Mouse (Mus musculus) layer of hippocampus, postnatal 36 days (tissue): ENCODE measurements around the gene Hoxd4. TPM values are rescaled to one million over a fixed set of nuclear protein-coding genes. Genes with fewer than 3 reads are reported as not detected.

Experiments
- DNase-seq, 2 experiments: peaks; one replicate each; pipeline ENCODE4 v3.0.0; 2022
- total RNA-seq, 2 experiments: library from RNA; stranded (reverse); gene quantifications; 2 replicates each; pipeline ENCODE4 v1.2.3; 2021

The Hoxd4 gene
- total RNA-seq, 2 experiments from 2014 or later, result not detected

GRCm38 (mm10) chr2:74692808-74693431, 18.8 kb upstream of the Hoxd4 start:
- no peak for DNase-seq

DNA sequence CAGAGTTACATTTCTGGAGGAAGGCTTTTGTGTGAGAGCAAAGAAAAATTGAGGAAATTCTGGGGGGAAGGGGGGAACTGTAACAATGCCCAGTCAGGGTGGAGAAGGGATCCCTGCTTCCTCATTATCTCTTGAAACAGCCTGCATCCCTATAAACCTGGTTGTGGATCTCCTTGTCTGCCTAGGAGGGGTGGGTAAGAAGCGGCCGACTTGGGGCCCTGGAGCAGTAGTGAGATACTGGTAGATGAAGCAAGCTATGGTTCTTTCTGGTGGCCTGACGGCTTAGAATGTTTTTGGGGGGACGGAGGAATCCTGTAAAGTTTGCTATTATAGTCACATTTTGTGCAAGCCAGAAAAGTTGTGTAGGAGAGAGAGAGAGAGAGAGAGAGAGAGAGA, 18.3 kb upstream of the Hoxd4 start:
- no peak for DNase-seq

DNA sequence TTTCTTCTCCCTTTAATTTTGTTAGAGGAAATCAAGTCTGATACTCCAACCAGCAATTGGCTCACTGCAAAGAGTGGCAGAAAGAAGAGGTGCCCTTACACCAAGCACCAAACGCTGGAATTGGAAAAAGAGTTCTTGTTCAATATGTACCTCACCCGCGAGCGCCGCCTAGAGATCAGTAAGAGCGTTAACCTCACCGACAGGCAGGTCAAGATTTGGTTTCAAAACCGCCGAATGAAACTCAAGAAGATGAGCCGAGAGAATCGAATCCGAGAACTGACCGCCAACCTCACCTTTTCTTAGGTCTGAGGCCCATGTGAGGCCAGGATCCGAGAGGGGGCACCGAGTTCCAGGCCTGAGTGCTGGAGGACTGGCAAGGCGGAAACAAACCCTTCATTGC, 17.7 kb upstream of the Hoxd4 start:
- no peak for DNase-seq

DNA sequence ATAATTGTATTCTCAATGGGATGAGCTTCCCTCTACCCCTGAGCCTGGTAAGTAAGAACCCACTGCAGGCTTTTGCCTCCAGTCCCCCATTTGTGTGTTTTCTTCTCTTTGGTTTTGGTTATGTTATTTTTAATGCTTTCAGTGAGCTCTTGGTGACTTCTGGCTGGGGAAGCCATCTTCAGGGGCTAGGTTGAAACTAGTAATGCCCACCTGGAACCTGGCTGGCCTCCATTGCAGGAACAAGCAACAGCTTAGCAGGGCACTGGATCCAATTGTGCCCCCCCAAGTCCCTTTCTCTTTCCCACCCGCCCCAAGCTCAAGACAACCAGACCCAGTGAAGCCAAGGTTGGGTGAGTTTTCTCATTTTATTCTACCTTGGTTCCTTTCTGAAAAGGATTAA, 16.3 kb upstream of the Hoxd4 start:
- no peak for DNase-seq

DNA sequence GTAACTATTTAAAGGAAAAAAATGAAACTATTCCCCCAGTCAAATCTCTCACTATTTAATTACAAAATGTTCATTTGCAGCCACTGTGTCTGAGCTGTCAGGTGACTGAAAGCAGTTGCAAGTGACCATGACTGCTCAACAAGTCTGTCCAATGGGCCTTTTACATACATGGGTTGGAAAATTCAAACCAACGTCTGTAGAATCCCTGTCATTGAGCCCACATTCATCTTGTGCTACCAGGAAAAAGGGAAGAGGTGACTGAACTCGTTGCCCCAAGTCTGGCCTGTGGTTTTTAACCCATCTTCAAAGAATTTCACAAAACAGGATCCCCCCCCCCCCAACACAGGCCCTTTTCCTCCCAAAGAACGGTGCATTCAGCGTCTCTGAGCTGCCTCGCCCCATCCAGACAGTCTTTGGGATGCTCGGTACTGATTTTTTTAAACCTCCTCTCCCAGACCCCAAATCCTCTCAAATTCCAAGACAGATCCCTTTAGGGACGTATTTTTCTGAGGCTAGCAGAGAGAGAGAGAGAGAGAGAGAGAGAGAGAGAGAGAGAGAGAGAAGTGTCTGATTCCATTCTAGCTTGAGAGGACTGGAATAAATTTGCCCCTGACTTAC, 15.8 kb upstream of the Hoxd4 start:
- no peak for DNase-seq

GRCm38 (mm10) chr2:74696442-74697335, 15.0 kb upstream of the Hoxd4 start:
- DNase-seq, result no peak

DNA sequence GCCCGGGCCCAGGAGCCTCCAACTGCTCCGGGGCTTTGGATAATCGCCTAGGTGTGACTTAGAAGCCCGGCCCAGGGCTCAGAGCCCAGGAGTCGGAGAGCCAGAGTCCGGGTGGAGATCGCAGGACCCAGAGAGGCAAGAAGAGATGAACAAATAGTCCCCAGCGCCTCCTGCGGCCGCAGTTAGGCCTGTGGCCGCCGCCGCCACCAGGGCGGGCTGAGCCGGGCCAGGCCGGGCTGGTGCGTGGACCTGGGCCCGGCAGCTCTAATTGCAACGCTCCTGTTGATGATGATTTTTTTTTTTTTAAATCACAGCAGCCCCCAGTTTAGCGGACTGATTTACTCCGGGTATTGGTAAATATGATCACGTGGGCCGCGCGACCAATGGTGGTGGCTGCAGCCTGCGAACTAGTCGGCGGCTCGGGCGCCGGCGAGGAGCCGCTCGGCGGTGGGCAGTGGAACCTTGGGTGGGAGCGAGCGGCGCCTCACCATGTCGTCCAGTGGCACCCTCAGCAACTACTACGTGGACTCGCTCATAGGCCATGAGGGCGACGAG, 14.1 kb upstream of the Hoxd4 start, which contains the start of gene Hoxd9:
TSS of gene Hoxd9 (plus strand) at position 161 of the 555 bp plus-strand sequence.
- DNase-seq, result no peak

DNA sequence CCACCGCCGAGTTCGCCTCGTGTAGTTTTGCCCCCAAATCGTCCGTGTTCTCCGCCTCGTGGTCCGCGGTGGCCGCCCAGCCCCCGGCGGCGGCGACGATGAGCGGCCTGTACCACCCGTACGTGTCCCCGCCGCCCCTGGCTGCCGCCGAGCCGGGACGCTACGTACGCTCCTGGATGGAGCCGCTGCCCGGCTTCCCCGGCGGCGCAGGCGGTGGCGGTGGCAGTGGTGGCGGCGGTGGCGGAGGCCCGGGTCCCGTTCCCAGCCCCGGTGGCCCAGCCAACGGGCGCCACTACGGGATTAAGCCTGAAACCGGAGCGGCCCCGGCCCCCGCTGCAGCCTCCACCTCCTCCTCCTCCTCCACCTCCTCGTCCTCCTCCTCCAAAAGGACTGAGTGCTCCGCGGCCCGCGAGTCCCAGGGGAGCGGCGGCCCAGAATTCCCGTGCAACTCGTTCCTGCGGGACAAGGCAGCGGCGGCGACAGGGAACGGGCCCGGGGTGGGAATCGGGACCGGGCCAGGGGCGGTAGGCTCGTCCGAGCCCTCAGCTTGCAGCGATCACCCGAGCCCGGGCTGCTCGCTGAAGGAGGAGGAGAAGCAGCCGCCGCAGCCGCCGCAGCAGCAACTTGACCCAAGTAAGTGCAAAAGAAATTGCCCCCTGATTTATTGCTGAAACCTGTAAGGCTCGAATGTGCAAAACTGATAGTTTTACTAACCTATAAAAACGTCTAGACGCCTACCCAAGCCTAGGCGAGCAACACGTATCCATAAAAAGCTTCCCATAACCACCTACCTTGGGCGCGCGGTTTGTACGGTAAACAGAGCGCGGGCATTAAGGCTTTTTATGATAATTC, 13.3 kb upstream of the Hoxd4 start:
- DNase-seq, result no peak

GRCm38 (mm10) chr2:74699053-74699430, 12.7 kb upstream of the Hoxd4 start:
- DNase-seq, result no peak

DNA sequence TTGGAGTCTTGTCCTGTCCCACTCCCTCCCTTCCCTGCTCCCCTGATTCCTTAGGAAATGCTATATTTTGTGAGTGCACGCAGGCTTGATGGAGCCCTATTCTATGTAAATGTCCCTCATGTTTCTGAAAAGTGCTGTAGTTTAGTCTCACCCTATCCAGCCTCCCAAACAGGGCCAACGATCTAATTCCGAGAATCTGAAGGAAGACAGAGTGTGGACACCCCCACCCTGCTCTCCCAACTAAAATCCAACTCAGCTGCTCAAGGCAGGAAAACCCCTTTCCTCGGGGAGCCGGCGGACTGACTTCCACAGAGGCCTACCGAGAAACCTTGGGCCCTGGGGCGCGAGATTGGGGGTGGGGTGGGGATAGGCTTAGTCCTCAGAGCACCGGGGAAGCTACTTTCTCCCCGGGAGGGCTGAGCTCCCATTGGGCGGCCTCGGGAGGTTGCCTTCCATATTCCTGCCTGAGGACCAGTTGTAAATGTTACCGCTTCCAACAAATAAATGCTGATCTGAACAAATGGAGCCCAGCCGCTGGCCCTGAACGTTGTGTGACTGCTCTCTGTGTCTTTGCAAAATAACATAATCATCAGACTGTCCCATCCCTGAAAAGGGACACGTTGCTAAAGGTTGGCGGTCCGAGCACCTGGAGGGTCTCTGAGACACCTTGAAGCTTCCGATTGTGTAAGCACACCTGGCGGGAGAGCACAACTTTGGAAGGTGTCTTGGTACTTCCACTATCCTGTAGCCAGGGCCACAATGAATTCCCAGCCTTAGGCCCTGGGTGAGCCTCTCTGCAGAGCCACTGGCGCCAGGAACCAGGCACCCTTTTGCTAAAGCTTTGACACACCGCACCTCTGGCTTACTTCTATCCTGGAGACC, 11.8 kb upstream of the Hoxd4 start:
- no peak for DNase-seq

- DNase-seq, result no peak
Measured at GRCm38 (mm10) chr2:74700546-74701112, 11.1 kb upstream of the Hoxd4 start.

DNA sequence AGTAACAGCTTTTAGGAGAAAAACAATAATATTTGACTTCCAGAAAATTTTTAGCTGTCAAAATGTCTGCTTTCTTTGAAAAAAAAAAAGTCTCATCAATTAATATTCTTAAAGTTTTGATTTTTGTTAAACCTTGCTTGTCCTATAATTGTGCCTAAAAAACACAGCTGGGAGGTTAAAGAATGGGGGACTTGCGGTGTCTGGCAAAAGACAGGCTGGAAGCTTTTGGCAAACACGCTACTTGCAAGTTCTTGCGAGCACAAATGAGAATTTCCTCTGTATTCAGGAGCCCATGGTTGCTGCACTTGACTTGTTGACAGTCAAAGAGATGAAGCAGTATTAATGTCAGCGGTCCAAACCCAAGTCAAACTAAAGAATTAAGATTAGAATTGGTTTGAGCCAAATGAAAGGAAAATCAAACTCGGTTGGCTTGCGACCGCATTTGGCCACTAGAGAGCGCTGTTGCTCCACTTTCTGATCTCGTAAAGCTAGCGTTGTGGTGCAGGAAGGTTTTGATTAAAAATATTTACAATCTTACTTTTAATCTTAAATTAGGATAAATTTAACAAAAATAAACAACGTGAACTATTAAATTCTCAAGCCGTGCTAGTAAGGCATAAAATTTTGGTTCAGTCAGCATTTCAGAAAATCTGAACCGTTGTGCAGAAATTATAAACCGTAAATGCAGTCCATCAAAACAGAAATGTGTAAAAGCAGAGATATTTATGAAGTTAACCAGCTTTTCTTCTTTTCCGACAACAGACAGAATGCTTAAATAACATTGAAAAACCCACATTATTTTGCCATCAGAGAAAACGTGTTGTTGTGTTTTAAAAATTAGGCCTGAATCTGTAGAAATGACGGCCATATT, 9.5 kb upstream of the Hoxd4 start:
- DNase-seq, result peak; percentile 63 to 75

GRCm38 (mm10) chr2:74702820-74703219, 8.9 kb upstream of the Hoxd4 start:
- DNase-seq, result no peak

- DNase-seq, result no peak
Measured at GRCm38 (mm10) chr2:74703317-74703716, 8.4 kb upstream of the Hoxd4 start.

GRCm38 (mm10) chr2:74703720-74704392, 7.9 kb upstream of the Hoxd4 start:
- no peak for DNase-seq

- DNase-seq, result no peak
Measured at GRCm38 (mm10) chr2:74704393-74704998, 7.2 kb upstream of the Hoxd4 start, which contains the start of gene Hoxd8. Hoxd8 (plus strand) TSS chr2:74704615.

GRCm38 (mm10) chr2:74704999-74705466, 6.7 kb upstream of the Hoxd4 start:
- no peak for DNase-seq

DNA sequence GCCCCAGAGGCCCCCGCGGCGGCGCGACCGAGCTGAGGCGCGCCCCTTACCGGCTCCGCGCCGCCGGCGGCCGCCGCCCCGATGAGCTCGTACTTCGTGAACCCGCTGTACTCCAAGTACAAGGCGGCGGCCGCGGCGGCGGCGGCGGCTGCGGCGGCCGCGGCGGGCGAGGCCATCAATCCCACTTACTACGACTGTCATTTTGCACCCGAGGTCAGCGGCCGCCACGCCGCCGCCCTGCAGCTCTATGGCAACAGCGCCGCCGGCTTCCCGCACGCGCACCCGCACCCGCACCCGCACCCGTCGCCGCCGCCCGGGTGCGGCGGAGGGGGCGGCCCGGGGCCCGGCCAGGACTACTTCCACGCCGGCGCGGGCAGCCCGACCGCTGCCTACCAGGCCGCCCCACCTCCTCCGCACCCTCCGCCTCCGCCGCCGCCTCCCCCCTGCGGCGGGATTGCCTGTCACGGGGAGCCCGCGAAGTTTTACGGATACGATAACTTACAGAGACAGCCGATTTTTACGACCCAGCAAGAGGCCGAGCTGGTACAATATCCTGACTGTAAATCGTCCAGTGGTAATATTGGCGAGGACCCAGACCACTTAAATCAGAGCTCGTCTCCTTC, 6.2 kb upstream of the Hoxd4 start:
- DNase-seq, result no peak
